Mouse (Mus musculus) liver, postnatal 0 days (tissue): ENCODE data around the gene Slco1c1.

Experiments
- CTCF ChIP-seq: sonication (generic); IDR thresholded peaks from 2 replicates; pipeline ENCODE4 v1.5.1; 2016; ENCODE audit warnings: antibody characterized with exemption, low read depth
- EP300 ChIP-seq: IDR thresholded peaks from 2 replicates; pipeline ENCODE4 v1.6.1; 2016; ENCODE audit warnings: antibody characterized with exemption, low read depth, mild to moderate bottlenecking

DNA sequence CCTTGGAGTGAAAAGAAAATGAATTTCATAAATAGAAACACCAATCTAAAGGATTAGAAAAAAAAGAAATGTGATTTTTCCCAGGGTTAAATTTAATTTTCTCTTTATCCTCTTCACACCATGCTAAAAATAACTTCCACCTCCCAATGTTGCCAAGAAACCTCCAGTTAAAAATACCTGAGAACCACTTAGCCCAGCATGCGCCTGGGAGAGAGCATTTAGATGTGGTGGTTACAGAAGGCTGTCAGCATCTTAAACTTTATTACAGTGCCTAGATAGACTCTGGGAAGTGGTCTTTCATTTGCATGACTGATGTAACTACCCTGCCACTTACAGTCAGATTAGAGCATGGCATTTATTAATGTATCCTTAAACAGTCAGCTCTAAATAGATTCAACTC is 17.0 kb downstream of the Slco1c1 start:
- no peak for TF ChIP-seq EP300
- no peak for TF ChIP-seq CTCF
